Comparison of ENCODE assay signal across 8 mouse cellular contexts in the genomic region with DNA sequence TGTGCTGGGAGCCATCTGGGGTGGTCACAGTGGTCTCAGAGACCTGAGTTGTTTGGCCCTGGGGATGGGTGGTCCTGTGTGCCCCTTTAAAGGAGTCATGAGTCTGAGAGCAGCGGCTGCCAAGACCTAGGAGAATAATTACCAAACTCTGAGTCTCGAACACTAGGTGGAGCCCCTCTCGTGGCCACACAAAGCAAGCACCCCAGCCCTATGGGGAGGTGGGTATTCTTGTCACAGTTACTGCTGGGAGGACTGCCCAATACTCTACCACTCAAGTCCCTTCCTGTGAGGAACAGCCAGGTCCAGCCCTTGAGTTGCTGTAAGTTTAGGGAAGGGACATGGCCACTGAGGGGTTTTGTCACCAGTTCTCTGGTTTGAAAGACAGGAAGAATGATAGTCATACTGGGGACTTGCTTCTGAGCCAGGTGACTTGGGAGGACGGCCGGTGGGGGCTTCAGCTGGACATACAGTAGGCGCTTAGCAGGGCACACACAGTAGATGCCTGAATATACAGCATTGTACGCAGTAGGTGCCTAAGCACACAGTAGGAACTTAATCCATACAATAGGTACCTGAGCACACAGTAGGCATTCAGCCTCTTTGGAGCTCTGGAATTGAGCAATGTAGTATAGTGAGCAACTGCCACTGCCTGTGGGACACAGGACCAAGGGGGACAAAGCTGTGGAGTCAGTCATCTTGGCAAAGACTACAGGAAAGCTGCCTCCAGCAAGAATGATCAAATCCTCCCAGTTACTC. TPM values are rescaled to one million over a fixed set of nuclear protein-coding genes. Genes with fewer than 3 reads are reported as not detected.
DNase-seq lines count a peak whose midpoint lies in the region; ATAC-seq lines count a peak whose summit lies in the region.

No protein-coding gene starts in this region.

- H3K27ac ChIP-seq in embryonic facial prominence, embryonic 11.5 days (replicated peaks; ENCODE audit: low read depth, low read length) = no peak overlapping the region
- no peak overlapping the region for H3K27ac ChIP-seq in hindbrain, embryonic 14.5 days
- no peak overlapping the region for H3K27ac ChIP-seq in neural tube, embryonic 14.5 days (ENCODE audit: low read depth, low read length)

- H3K9ac ChIP-seq in embryonic facial prominence, embryonic 11.5 days (replicated peaks; ENCODE audit: low read length) = no peak overlapping the region
- H3K9ac ChIP-seq in hindbrain, embryonic 14.5 days = no peak overlapping the region
- no peak overlapping the region for H3K9ac ChIP-seq in neural tube, embryonic 14.5 days (replicated peaks; ENCODE audit: low read depth, low read length)

- WGBS in embryonic facial prominence, embryonic 11.5 days = 54% methylated on average over 7 of the region's 7 CpGs
- WGBS in hindbrain, embryonic 14.5 days = 48% methylated on average over 7 of the region's 7 CpGs
- 48% methylated on average over 7 of the region's 7 CpGs for WGBS in neural tube, embryonic 14.5 days

- DNase-seq in adrenal gland, postnatal 14 days = peak; percentile 51
- no peak for DNase-seq in adrenal gland, postnatal 25 days
- peak; percentile 45 for DNase-seq in 416B (ENCODE audit: low read depth)
- DNase-seq in embryonic facial prominence, embryonic 11.5 days (ENCODE audit: low spot score) = peak; percentile 77
- DNase-seq in hindbrain, embryonic 14.5 days (ENCODE audit: low spot score) = peak; percentile 58
- peak; percentile 51 to 57 for DNase-seq in left cerebral cortex, postnatal 25 days (ENCODE audit: low spot score in 2 of 2)

- H3K4me1 ChIP-seq in embryonic facial prominence, embryonic 11.5 days (ENCODE audit: control insufficient read depth, insufficient read depth, low read length) = no peaks in the 10 kb centered on the region; the same call in 1 of the 2 replicates
- peaks cover 7% of the 10 kb centered on the region for H3K4me1 ChIP-seq in hindbrain, embryonic 14.5 days (replicated peaks; ENCODE audit: control insufficient read depth, insufficient read depth, low read length)
- peaks cover 4% of the 10 kb centered on the region; the same call in 1 of the 2 replicates for H3K4me1 ChIP-seq in neural tube, embryonic 14.5 days (ENCODE audit: control insufficient read depth, insufficient read depth, low read length)

- intact Hi-C loops in left cerebral cortex, postnatal 25 days (cut with DNase I) = loop anchor here (1.0 to 5.0 kb wide), 2 partner anchors 54 to 273 kb away; no protein-coding TSS in a partner anchor

- no peaks in the 10 kb centered on the region for H3K27me3 ChIP-seq in embryonic facial prominence, embryonic 11.5 days (ENCODE audit: control insufficient read depth, insufficient read depth, low read length)
- peaks cover 8% of the 10 kb centered on the region for H3K27me3 ChIP-seq in hindbrain, embryonic 14.5 days (ENCODE audit: control insufficient read depth, insufficient read depth, low read length)
- H3K27me3 ChIP-seq in neural tube, embryonic 14.5 days (ENCODE audit: control insufficient read depth, insufficient read depth, low read length) = no peaks in the 10 kb centered on the region

- ATAC-seq in embryonic facial prominence, embryonic 11.5 days (replicated peaks; ENCODE audit: insufficient number of reproducible peaks, low FRiP score, low TSS enrichment, low read depth) = peak; percentile 50; the same call in 1 of the 2 replicates
- ATAC-seq in hindbrain, embryonic 14.5 days (ENCODE audit: low FRiP score) = peak; percentile 32; the same call in 1 of the 2 replicates
- ATAC-seq in neural tube, embryonic 14.5 days (ENCODE audit: low read depth) = peak; percentile 54; the same call in 1 of the 2 replicates
- ATAC-seq in monocyte, adult 5-6 weeks (replicated peaks; ENCODE audit: insufficient number of reproducible peaks, low FRiP score, low TSS enrichment, poor library complexity, severe bottlenecking) = no peak

- H3K36me3 ChIP-seq in embryonic facial prominence, embryonic 11.5 days (replicated peaks; ENCODE audit: control insufficient read depth, insufficient read depth, low read depth, low read length) = no peaks in the 10 kb centered on the region
- no peaks in the 10 kb centered on the region for H3K36me3 ChIP-seq in hindbrain, embryonic 14.5 days (replicated peaks; ENCODE audit: control insufficient read depth, insufficient read depth)
- no peaks in the 10 kb centered on the region for H3K36me3 ChIP-seq in neural tube, embryonic 14.5 days (ENCODE audit: control insufficient read depth, insufficient read depth, low read length)

- no peak overlapping the region for H3K4me3 ChIP-seq in embryonic facial prominence, embryonic 11.5 days (ENCODE audit: low read depth, low read length)
- H3K4me3 ChIP-seq in hindbrain, embryonic 14.5 days (replicated peaks; ENCODE audit: low read length) = no peak overlapping the region
- H3K4me3 ChIP-seq in neural tube, embryonic 14.5 days (ENCODE audit: low read depth, low read length) = no peak overlapping the region

- no peak overlapping the region for H3K4me2 ChIP-seq in embryonic facial prominence, embryonic 11.5 days (ENCODE audit: low read depth, low read length)
- H3K4me2 ChIP-seq in hindbrain, embryonic 14.5 days (replicated peaks) = no peak overlapping the region
- H3K4me2 ChIP-seq in neural tube, embryonic 14.5 days (ENCODE audit: low read depth, low read length) = no peak overlapping the region

- no peaks in the 10 kb centered on the region for H3K9me3 ChIP-seq in embryonic facial prominence, embryonic 11.5 days (replicated peaks; ENCODE audit: control insufficient read depth, low read length)
- H3K9me3 ChIP-seq in hindbrain, embryonic 14.5 days (ENCODE audit: control insufficient read depth, low read length) = no peaks in the 10 kb centered on the region
- H3K9me3 ChIP-seq in neural tube, embryonic 14.5 days (ENCODE audit: control insufficient read depth, low read length) = no peaks in the 10 kb centered on the region

RNA-seq across cellular contexts. Expression of a gene that starts 25.9 kb away (rescaled TPM):
- total RNA-seq in adrenal gland, postnatal 14 days (2021) = 20.0 and 25.1 TPM in 2 replicates
- total RNA-seq in adrenal gland, postnatal 25 days (2021) = 27.7 and 29.5 TPM in 2 replicates
- polyA plus RNA-seq in embryonic facial prominence, embryonic 11.5 days (2014; fragmentation: Nextera tagmentation; extraction: Ambion mirVana) = 38.6 and 39.9 TPM in 2 replicates
- polyA plus RNA-seq in hindbrain, embryonic 14.5 days (2014; fragmentation: Nextera tagmentation; extraction: Ambion mirVana) = 27.5 and 28.8 TPM in 2 replicates
- 10 to 100 TPM; 25.6 to 27.6 TPM for total RNA-seq in left cerebral cortex, postnatal 25 days (2021)
- 27.4 and 27.6 TPM in 2 replicates for polyA plus RNA-seq in neural tube, embryonic 14.5 days (2014; fragmentation: Nextera tagmentation; extraction: Ambion mirVana)
- total RNA-seq in monocyte, adult 5-6 weeks (2017) = 5.3 to 21.8 TPM (median 6.9 TPM) in 3 replicates

RNA-seq across cellular contexts. Expression of a gene that starts 26.1 kb away (rescaled TPM):
- total RNA-seq in adrenal gland, postnatal 14 days (2021) = 16.8 and 23.8 TPM in 2 replicates
- 14.2 and 14.4 TPM in 2 replicates for total RNA-seq in adrenal gland, postnatal 25 days (2021)
- polyA plus RNA-seq in embryonic facial prominence, embryonic 11.5 days (2014; fragmentation: Nextera tagmentation; extraction: Ambion mirVana) = 318 and 328 TPM in 2 replicates
- polyA plus RNA-seq in hindbrain, embryonic 14.5 days (2014; fragmentation: Nextera tagmentation; extraction: Ambion mirVana) = 32.3 and 41.0 TPM in 2 replicates
- 1 to 10 TPM; 5.5 to 5.9 TPM for total RNA-seq in left cerebral cortex, postnatal 25 days (2021)
- 18.7 and 26.3 TPM in 2 replicates for polyA plus RNA-seq in neural tube, embryonic 14.5 days (2014; fragmentation: Nextera tagmentation; extraction: Ambion mirVana)
- total RNA-seq in monocyte, adult 5-6 weeks (2017) = 24.9 to 30.8 TPM (median 27.7 TPM) in 3 replicates

RNA-seq across cellular contexts. Expression of a gene that starts 31.7 kb away (rescaled TPM):
- 53.5 and 61.1 TPM in 2 replicates for total RNA-seq in adrenal gland, postnatal 14 days (2021)
- 48.6 and 54.7 TPM in 2 replicates for total RNA-seq in adrenal gland, postnatal 25 days (2021)
- polyA plus RNA-seq in embryonic facial prominence, embryonic 11.5 days (2014; fragmentation: Nextera tagmentation; extraction: Ambion mirVana) = 323 and 360 TPM in 2 replicates
- 115 and 125 TPM in 2 replicates for polyA plus RNA-seq in hindbrain, embryonic 14.5 days (2014; fragmentation: Nextera tagmentation; extraction: Ambion mirVana)
- total RNA-seq in left cerebral cortex, postnatal 25 days (2021) = 10 to 100 TPM; 23.3 to 23.6 TPM
- polyA plus RNA-seq in neural tube, embryonic 14.5 days (2014; fragmentation: Nextera tagmentation; extraction: Ambion mirVana) = 116 and 118 TPM in 2 replicates
- total RNA-seq in monocyte, adult 5-6 weeks (2017) = 195 to 235 TPM (median 203 TPM) in 3 replicates

RNA-seq across cellular contexts. Expression of a gene that starts 37.4 kb away (rescaled TPM):
- total RNA-seq in adrenal gland, postnatal 14 days (2021) = 6.4 and 7.8 TPM in 2 replicates
- 2.0 and 3.2 TPM in 2 replicates for total RNA-seq in adrenal gland, postnatal 25 days (2021)
- polyA plus RNA-seq in embryonic facial prominence, embryonic 11.5 days (2014; fragmentation: Nextera tagmentation; extraction: Ambion mirVana) = 7.6 and 9.5 TPM in 2 replicates
- 46.5 and 47.2 TPM in 2 replicates for polyA plus RNA-seq in hindbrain, embryonic 14.5 days (2014; fragmentation: Nextera tagmentation; extraction: Ambion mirVana)
- 100 to 1,000 TPM; 108 to 126 TPM for total RNA-seq in left cerebral cortex, postnatal 25 days (2021)
- 39.5 and 42.7 TPM in 2 replicates for polyA plus RNA-seq in neural tube, embryonic 14.5 days (2014; fragmentation: Nextera tagmentation; extraction: Ambion mirVana)
- not detected in 3 replicates for total RNA-seq in monocyte, adult 5-6 weeks (2017)

RNA-seq across cellular contexts. Expression of a gene that starts 54.4 kb away (rescaled TPM):
- total RNA-seq in adrenal gland, postnatal 14 days (2021) = 0.44 and 0.49 TPM in 2 replicates
- 0.64 TPM in 1 of 2 replicates, not detected in the other for total RNA-seq in adrenal gland, postnatal 25 days (2021)
- 0.74 and 0.97 TPM in 2 replicates for polyA plus RNA-seq in embryonic facial prominence, embryonic 11.5 days (2014; fragmentation: Nextera tagmentation; extraction: Ambion mirVana)
- polyA plus RNA-seq in hindbrain, embryonic 14.5 days (2014; fragmentation: Nextera tagmentation; extraction: Ambion mirVana) = 0.64 and 0.77 TPM in 2 replicates
- total RNA-seq in left cerebral cortex, postnatal 25 days (2021) = under 1 TPM; 0.80 to 0.98 TPM
- 0.60 and 0.89 TPM in 2 replicates for polyA plus RNA-seq in neural tube, embryonic 14.5 days (2014; fragmentation: Nextera tagmentation; extraction: Ambion mirVana)
- total RNA-seq in monocyte, adult 5-6 weeks (2017) = 2.0 TPM in 1 of 3 replicates, not detected in the others
